Mouse (Mus musculus) hindbrain, postnatal 0 days (tissue): ENCODE data around the gene Mbtd1. TPM values are rescaled to one million over a fixed set of nuclear protein-coding genes. Genes with fewer than 3 reads are reported as not detected.
A peak's percentile ranks its signal among the peaks of the same experiment; 100 is the strongest.

Experiments used
- ATAC-seq: fragments of 200-750 bp; cut with Nextera tagmentation; 2 replicates; pipeline ENCODE4 v1.8.0; 2017; ENCODE audit warnings: mild to moderate bottlenecking, moderate TSS enrichment, moderate library complexity
- DNase-seq: peaks from one replicate; pipeline ENCODE4 v3.0.0-alpha.2; 2015; ENCODE audit warnings: low spot score
- H3K27ac ChIP-seq: fragments of 300-500 bp; sonication (generic); 2 replicates; pipeline ENCODE4 v1.5.1; 2014; ENCODE audit warnings: mild to moderate bottlenecking
- H3K27me3 ChIP-seq: fragments of 300-500 bp; sonication (generic); 2 replicates; pipeline ENCODE4 v1.6.1; 2014; ENCODE audit warnings: low read length, mixed read lengths; ENCODE audit not compliant: insufficient read depth
- H3K36me3 ChIP-seq: fragments of 300-500 bp; sonication (generic); 2 replicates; pipeline ENCODE4 v1.6.1; 2014; ENCODE audit warnings: low read length, mixed read lengths; ENCODE audit not compliant: insufficient read depth
- H3K4me1 ChIP-seq: fragments of 300-500 bp; sonication (generic); 2 replicates; pipeline ENCODE4 v1.6.1; 2014; ENCODE audit warnings: antibody characterized with exemption, low read length, mixed read lengths; ENCODE audit not compliant: insufficient read depth
- H3K4me2 ChIP-seq: fragments of 300-500 bp; sonication (generic); 2 replicates; pipeline ENCODE4 v1.6.1; 2014; ENCODE audit warnings: low read depth, mild to moderate bottlenecking, low read length, moderate library complexity, mixed read lengths
- H3K4me3 ChIP-seq: fragments of 300-500 bp; sonication (generic); 2 replicates; pipeline ENCODE4 v1.5.1; 2014; ENCODE audit warnings: low read length
- H3K9ac ChIP-seq: fragments of 300-500 bp; sonication (generic); replicated peaks from 2 replicates; pipeline ENCODE4 v1.6.1; 2014; ENCODE audit warnings: mild to moderate bottlenecking, low read length, moderate library complexity, mixed read lengths
- H3K9me3 ChIP-seq: fragments of 300-500 bp; sonication (generic); 2 replicates; pipeline ENCODE4 v1.6.1; 2016; ENCODE audit warnings: low read length, mixed read lengths
- CTCF ChIP-seq: IDR thresholded peaks from 2 replicates; pipeline ENCODE4 v1.5.1; 2016; ENCODE audit warnings: antibody characterized with exemption, control low read depth, low read depth
- WGBS: fragments of 180-500 bp; shearing (Covaris S2); extraction: QIAGEN DNeasy Blood & Tissue Kit; methylation state at CpG from one replicate; pipeline ENCODE4 v1.1.7; 2014; 5-methylcytosine and 5-hydroxymethylcytosine counted together
- polyA plus RNA-seq: library from polyadenylated mRNA; unstranded; fragments of >200 nt; fragmentation: Nextera tagmentation; extraction: Ambion mirVana; gene quantifications from 2 replicates; pipeline ENCODE4 v1.2.1, GENCODE M21; 2015
- total RNA-seq: library from RNA; depleted of rRNA; stranded (reverse); fragments of >200 nt; gene quantifications from 2 replicates; pipeline ENCODE4 v1.2.3, GENCODE M21; 2014

Mbtd1 gene
- total and polyA plus RNA-seq, 2 experiments from 2014 or later, result 13.8 to 15.6 TPM

DNA sequence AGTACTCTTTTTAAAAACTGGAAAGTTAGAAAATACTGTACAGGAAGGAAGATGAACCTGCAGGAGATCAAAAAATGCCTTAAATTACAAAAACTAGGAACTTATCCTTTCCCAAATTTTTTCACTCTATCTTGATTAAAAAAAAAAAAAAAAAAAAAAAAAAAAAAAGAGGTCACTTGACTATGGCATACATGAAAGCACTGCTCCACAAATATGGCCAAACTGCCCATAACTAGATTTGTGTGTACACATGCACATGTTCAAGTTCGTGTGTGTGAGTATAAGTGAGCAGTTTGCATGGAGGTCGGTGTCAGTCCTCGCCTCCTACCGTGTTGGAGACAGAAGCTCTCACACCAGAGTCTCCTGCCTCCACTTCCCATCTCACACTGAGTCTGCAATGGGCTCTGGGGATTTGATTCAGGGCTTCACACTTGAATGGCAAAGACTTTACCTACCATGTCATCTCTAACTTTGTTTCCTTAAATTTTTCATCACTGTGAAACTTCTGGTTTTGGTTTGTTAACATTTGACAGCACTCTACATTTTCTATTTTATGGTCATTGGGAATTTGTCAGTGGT lies 23.5 kb upstream of the Mbtd1 start:
- DNase-seq (no peak), ATAC-seq (no peak)
- Histone ChIP-seq H3K4me1 (no peaks in the 10 kb centered on the region), H3K27me3 (no peaks in the 10 kb centered on the region), H3K4me2 (no peak overlapping the region), H3K4me3 (no peak overlapping the region), H3K27ac (no peak overlapping the region), H3K9me3 (no peaks in the 10 kb centered on the region), H3K36me3 (peaks cover 34% of the 10 kb centered on the region), H3K9ac (no peak overlapping the region)
- 88% methylated on average over 4 of the region's 4 CpGs for whole genome bisulfite sequencing
- no peak for TF ChIP-seq CTCF

DNA sequence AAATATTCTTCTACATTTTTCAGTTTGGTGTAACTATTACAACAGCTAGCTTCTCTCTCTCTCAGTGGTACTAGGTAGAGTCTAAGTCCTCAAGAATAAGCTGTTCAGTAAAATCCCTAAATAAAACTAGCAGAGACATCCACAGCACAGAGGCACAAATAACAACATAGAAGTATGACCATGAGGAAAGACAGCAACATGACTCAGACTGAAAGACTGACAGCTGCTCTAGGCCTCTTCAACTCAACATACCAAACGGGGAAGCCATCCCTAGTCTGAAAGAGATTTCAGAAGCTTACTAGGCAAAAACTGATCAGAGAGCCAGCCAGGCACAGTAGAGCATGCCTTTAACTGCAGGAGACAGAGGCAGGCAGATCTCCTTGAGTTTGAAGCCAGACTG lies 23.0 kb upstream of the Mbtd1 start:
- TF ChIP-seq CTCF, result no peak
- 81% methylated on average over 1 of the region's 1 CpGs for WGBS
- DNase-seq (no peak), ATAC-seq (no peak)
- no peaks in the 10 kb centered on the region for H3K4me1 ChIP-seq
- no peaks in the 10 kb centered on the region for H3K9me3 ChIP-seq
- no peaks in the 10 kb centered on the region for H3K27me3 ChIP-seq
- peaks cover 39% of the 10 kb centered on the region for H3K36me3 ChIP-seq
- H3K9ac ChIP-seq, result no peak overlapping the region
- H3K4me3 ChIP-seq, result no peak overlapping the region
- H3K27ac ChIP-seq, result no peak overlapping the region
- H3K4me2 ChIP-seq, result no peak overlapping the region

DNA sequence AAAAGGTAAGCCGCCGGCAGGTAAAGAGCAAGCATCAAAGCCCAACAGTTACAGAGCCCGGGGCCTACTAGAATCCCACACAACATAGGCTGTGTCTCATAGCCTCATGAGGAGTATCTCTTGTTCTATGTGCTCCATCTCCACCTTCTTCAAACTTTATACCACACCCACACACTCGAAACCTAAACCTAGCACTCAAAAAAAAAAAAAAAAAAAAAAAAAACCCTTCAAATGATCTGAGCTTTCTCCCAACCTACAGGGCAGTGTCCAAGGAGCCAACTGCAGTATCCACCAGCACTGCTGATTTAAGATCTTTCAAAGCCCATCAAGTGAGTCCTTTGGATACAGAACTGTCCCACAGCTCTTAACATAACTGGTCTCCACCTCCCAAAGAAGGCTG lies 1.6 kb upstream of the Mbtd1 start:
- peak overlapping the region; percentile 92 for H3K9ac ChIP-seq
- TF ChIP-seq CTCF, result no peak
- H3K4me2 ChIP-seq, result peak overlapping the region; percentile 96
- DNase-seq (no peak), ATAC-seq (no peak)
- WGBS, result 87% methylated on average over 4 of the region's 4 CpGs
- H3K9me3 ChIP-seq, result no peaks in the 10 kb centered on the region
- H3K4me3 ChIP-seq, result peak overlapping the region; percentile 99
- H3K27ac ChIP-seq, result 0 out of 2 replicates have a peak overlapping the region, but pooled peaks have one; percentile 95
- H3K4me1 ChIP-seq, result peaks cover 9% of the 10 kb centered on the region
- H3K27me3 ChIP-seq, result no peaks in the 10 kb centered on the region
- peaks cover 3% of the 10 kb centered on the region; the same call in 1 of the 2 replicates for H3K36me3 ChIP-seq

DNA sequence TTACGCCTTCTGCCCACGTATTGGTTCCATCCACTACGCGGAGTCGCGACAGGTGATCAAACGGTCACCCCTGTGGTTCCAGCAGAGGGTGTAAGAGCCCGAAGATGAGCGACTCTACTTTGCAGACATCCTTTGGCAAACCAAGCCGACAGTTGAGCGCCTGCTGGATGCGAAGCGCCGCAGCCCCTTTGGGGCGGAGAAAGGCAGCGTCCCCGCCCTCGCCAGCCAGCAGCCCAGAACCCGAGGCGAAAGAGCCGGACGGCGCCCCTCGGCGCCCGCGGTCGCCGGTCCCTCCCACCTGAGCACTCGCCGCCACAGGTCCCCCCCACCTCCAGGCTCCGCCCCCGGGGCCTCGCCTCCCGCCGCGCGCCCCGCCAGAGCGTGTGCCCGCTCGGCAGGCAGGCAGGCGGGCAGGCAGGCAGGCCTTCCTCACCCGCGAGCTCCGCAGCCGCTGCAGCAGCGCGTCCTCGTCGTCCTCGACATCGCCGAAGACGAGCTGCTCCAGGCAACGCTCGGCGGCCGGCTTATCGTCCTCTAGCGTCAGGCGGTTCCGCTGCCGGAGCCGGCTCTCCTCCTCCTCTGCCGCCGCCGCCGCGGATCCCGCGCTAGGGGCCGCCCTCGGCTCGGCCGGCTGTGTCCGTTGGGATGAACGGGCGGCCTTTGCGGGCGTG lies 616 bp upstream of the Mbtd1 start:
- H3K9ac ChIP-seq, result peak overlapping the region; percentile 92
- ATAC-seq (peak; percentile 38), DNase-seq (peak; percentile 77)
- peak overlapping the region; percentile 99 for H3K4me3 ChIP-seq
- WGBS, result 2% methylated on average over 64 of the region's 81 CpGs
- peaks cover 9% of the 10 kb centered on the region for H3K4me1 ChIP-seq
- H3K27me3 ChIP-seq, result no peaks in the 10 kb centered on the region
- H3K36me3 ChIP-seq, result 0 out of 2 replicates have a peak, but pooled peaks cover 3% of the 10 kb centered on the region
- peak overlapping the region; percentile 95 for H3K27ac ChIP-seq
- H3K9me3 ChIP-seq, result no peaks in the 10 kb centered on the region
- TF ChIP-seq CTCF, result peak; percentile 47
- H3K4me2 ChIP-seq, result peak overlapping the region; percentile 96

DNA sequence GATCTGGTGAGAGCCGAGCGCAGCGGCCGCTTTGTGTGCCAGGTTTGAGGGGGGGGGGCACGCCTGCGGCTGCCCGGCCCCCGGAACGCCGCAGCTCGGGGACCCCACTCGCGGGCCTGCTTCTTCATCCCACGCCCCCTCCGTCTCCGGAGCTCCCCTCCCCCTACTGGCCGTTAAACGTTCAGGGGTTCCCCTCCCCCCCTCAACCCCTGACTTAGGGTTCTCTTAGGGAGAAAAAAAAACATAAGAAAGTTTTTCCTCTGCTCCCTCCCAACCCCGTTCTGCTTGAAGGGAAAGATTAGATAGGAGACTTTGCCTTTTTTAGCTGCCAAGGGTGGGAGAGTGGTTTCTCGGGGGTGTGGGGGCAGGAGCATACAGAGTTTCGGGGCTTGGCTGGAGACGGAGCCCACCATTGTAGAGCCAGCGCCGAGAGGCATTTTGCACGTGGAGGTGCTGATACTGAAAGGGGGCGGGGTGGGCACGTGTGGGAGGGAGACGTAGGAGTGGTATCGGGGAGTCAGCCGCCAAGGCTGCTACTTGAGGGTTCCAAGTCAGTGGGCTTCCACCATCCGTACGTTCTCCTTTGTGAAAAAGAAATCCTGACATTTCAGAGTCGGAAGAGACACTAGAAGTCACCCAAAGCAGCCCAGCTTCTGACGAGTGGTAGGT lies 893 bp downstream of the Mbtd1 start:
- TF ChIP-seq CTCF, result no peak
- H3K4me2 ChIP-seq, result peak overlapping the region; percentile 96
- peak overlapping the region; percentile 95 for H3K27ac ChIP-seq
- DNase-seq, result peak; percentile 42
- H3K36me3 ChIP-seq, result no peaks in the 10 kb centered on the region
- peak overlapping the region; percentile 99 for H3K4me3 ChIP-seq
- H3K9me3 ChIP-seq, result no peaks in the 10 kb centered on the region
- under 1% methylated on average over 32 of the region's 34 CpGs for WGBS
- H3K9ac ChIP-seq, result peak overlapping the region; percentile 92
- peaks cover 9% of the 10 kb centered on the region for H3K4me1 ChIP-seq
- H3K27me3 ChIP-seq, result no peaks in the 10 kb centered on the region
- ATAC-seq, result no peak

DNA sequence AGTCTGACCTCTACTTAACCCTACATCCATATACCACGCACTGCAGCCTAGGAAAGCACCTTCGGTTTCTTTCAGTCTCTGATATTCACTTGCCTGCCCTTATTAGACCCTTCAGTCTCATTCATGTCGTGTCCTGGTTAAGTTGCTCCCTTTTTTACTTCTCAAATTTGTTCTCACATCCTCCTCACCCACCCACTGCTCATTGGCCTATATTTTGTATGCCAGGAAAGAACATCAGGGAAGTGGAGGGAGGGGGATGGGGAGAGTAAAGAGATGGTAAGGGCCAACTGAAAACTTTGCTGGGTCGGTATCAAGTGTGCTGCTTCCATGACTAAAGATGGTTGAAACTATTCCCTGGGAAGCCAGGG lies 1.4 kb downstream of the Mbtd1 start:
- DNase-seq (no peak), ATAC-seq (no peak)
- Histone ChIP-seq H3K27me3 (no peaks in the 10 kb centered on the region), H3K4me3 (peak overlapping the region; percentile 99), H3K27ac (peak overlapping the region; percentile 95; the same call in 1 of the 2 replicates), H3K9ac (peak overlapping the region; percentile 92), H3K4me2 (peak overlapping the region; percentile 96), H3K4me1 (peaks cover 9% of the 10 kb centered on the region), H3K9me3 (no peaks in the 10 kb centered on the region), H3K36me3 (no peaks in the 10 kb centered on the region)
- TF ChIP-seq CTCF, result no peak
- WGBS, result 4% methylated on average over 4 of the region's 4 CpGs

DNA sequence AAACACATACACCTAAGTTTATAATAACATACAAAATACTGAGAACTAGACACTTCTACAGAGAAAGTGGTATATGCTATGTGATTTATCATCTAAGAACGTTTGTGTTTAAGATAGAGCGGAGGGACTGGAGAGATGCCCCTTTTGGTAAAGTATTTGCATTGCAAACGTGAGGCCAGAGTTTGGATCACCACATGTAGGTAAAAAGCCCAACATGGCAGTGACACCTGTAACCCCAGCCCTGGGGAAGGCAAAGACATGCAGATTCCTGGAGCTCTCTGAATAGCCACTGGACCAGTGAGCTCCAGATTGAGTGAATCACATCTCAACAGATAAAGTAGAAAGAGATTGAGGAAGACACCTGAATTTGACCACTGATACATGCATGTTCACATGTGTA lies 12.1 kb downstream of the Mbtd1 start:
- no peaks in the 10 kb centered on the region for H3K9me3 ChIP-seq
- ATAC-seq (no peak), DNase-seq (no peak)
- no peak overlapping the region for H3K4me3 ChIP-seq
- no peak for TF ChIP-seq CTCF
- no peak overlapping the region for H3K9ac ChIP-seq
- H3K27ac ChIP-seq, result no peak overlapping the region
- no peaks in the 10 kb centered on the region for H3K27me3 ChIP-seq
- no peak overlapping the region for H3K4me2 ChIP-seq
- WGBS, result 86% methylated on average over 3 of the region's 3 CpGs
- peaks cover 6% of the 10 kb centered on the region; the same call in 1 of the 2 replicates for H3K36me3 ChIP-seq
- H3K4me1 ChIP-seq, result no peaks in the 10 kb centered on the region
